Mouse (Mus musculus): ENCODE data around the gene Pik3cg.
"Not testable (repeated sequence)": the region's sequence is repeated elsewhere in the genome, so short reads cannot be mapped to it uniquely, and the experiment has no call there.

The Pik3cg gene

DNA sequence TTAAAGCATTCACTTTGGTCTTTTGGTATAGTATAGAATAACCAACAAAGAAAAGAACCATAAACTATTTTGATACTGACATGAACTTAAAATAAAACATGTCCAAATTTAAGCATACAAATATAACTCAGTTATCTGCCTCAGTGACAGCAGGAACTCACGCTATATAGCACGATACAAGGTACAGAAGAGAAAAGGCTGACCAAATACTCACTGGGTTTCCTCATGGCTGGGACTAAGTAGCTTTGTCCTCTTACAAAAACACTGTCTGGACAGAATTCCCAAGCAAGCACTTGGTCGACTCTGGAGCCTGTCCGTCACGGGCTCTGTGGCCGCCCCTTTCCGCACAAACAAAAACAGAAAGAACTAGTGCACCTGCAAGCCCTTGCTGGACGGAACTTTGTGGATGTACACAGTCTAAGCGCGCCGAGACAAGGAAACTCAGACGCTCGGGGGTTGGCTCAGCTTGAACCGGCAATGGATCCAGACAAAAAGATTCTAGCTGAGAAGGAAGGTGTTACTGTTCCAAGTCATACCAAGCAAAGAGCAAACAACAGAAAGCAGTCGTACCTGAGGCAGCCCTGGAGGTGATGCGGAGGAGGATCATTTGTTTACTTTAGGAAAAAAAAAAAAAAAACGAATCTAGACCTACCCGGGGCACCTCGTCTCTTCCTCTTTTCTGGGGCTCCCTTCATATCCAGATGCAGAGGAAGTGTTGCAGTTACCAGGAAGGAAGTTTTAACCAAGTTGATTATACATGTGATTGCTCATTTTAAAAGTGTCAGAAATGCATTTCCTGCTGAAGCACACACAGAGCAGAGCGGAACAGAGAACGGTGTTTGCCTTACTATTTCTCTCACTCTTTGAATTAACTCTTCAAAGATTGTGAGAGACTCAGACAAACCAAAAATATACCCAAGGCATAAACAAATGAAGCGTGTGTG, at the start of gene Pik3cg:
Gene Pik3cg, minus strand, starts transcription at position 712 of the 944 bp plus-strand sequence.
- DNase-seq (ENCODE audit: low read depth, low spot score): no peak

DNA sequence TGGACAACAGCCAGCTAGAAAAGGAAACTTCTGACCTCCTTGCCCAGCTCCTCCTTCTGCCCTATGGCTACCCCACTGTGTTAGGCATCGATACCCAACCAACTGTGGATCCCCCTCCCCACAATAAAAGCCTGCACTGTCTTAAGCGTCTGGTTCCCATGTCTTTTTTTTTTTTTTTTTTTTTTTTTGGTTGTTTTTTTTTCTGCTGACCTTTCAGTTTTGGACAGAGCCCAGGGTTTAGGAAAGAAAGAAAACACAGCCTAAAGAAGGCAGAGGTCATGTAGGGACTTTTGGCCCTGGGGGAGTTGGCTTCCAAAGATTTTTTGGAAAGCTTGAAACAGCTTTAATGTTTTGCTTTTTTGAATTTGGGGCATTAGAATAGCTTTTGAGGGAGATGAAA, 40.0 kb upstream of the Pik3cg start:
- DNase-seq (ENCODE audit: low read depth, low spot score): no peak

DNA sequence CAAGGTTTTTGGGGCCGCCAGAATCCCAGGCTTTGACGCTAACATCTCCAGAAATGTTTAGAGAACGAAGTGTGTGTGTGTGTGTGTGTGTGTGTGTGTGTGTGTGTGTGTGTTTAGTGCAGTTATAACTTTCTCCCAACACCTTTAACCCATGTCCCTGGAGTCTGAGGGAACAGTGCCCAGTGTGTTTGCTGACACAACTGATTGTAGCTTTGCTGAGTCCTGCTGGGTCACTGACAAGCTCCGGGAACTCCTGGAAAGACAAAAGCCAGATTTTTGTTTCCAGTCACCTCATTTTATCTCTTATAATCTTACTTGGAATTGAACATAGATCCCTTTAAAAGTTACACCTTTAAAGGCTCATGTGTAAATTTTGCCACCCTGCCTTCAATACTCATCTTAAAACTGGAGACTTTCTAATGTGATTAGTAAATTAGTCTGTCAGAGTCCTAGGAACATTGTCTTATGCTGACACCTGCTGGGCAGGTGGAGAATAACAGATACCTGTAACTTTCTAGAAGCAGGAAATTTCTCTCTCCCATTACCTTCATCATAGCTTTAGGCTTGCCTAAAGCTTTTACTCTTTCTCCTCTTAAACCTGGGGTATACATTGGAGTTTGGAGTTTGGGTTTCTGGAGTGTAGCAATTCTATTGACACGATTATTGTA, 37.2 kb upstream of the Pik3cg start:
- peak; percentile 23 for DNase-seq (ENCODE audit: low read depth, low spot score)

GRCm38 (mm10) chr12:32243586-32243985, 35.1 kb upstream of the Pik3cg start:
- DNase-seq (ENCODE audit: low read depth, low spot score): no peak

- not testable (repeated sequence) for DNase-seq (ENCODE audit: low read depth, low spot score)
Measured at GRCm38 (mm10) chr12:32239134-32239533, 30.7 kb upstream of the Pik3cg start.

DNA sequence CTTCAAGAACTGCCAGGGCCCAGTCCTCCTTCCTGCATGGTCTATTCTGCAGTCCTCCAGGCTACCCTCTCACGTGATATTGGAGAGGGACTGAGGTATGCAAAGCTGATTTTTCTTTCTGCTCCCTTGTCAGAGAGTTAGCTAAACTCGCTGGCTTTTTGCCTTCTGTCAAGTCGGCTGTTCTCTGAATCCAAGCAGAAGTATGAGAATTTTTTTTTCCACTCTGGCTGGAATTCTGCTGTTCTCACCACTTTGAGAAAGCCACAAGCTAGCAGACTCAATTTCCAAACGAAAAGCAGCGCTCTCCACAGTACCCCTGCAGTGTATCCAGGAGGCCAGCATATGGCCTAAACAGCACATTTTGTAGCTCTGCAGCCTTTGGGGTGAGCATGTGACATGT, 30.0 kb upstream of the Pik3cg start:
- no peak for DNase-seq (ENCODE audit: low read depth, low spot score)

GRCm38 (mm10) chr12:32237839-32238238, 29.4 kb upstream of the Pik3cg start:
- no peak for DNase-seq (ENCODE audit: low read depth, low spot score)

- DNase-seq (ENCODE audit: low read depth, low spot score): no peak
Measured at GRCm38 (mm10) chr12:32237139-32237538, 28.7 kb upstream of the Pik3cg start.

DNA sequence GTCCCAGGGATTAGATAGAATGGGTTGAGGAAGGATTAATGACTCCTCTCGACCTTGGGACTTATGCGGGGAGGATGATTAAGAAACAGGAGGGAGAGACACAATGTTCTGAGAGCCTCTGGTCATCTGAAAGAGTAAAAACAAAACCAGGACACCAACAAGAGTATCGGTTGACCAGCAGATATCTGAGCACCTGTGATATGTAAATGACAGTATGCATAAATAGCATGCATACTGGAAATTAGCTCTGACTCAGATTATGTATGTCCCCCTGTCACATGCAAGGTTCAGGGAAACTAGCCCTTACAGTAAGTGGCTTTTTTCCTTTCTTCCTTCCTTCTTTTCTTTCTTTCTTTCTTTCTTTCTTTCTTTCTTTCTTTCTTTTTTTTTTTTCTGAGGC, 28.0 kb upstream of the Pik3cg start:
- no peak for DNase-seq (ENCODE audit: low read depth, low spot score)

DNA sequence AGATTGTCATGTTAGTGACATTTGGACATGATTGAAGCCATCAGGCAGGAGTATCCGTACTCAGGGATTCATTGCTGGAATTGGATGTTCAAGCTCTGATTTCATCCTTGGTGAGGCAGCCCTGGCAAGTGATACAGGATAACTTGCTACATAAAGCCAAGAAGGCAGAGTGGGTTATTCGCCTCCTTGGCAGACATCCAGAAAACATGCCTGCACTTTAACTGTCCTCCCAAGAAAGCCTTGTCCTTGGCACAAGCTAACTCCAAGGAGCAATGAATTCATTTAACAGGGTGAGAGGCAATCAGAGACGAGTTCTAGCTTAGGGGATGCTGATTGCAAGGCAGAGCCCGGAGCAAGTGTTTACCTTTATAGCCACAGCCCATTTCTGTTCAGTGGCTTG, 25.4 kb upstream of the Pik3cg start:
- DNase-seq (ENCODE audit: low read depth, low spot score): no peak

- no peak for DNase-seq (ENCODE audit: low read depth, low spot score)
Measured at GRCm38 (mm10) chr12:32231398-32231797, 22.9 kb upstream of the Pik3cg start.

GRCm38 (mm10) chr12:32223629-32224028, 15.2 kb upstream of the Pik3cg start:
- DNase-seq (ENCODE audit: low read depth, low spot score): no peak

GRCm38 (mm10) chr12:32222758-32223385, 14.4 kb upstream of the Pik3cg start:
- DNase-seq (ENCODE audit: low read depth, low spot score): no peak

DNA sequence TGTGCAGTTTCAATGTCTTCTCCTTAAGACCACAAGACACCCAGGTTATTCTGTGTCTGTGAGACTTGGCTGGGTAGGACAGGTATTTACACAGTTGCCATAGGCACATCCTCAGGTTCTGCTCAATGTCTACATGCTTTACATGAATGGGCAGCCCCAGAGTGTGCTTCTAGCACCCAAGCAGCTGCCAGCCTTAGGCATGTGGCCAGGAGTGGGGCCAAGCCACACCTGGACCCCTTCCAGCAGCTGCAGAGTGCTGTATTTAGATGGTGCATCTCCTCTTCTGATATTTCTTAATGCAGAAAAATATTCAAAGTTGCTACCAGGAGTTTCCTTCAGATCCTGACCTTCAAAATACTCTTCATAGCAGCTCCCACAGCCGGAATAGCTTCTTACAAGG, 11.9 kb upstream of the Pik3cg start:
- DNase-seq (ENCODE audit: low read depth, low spot score): no peak

DNA sequence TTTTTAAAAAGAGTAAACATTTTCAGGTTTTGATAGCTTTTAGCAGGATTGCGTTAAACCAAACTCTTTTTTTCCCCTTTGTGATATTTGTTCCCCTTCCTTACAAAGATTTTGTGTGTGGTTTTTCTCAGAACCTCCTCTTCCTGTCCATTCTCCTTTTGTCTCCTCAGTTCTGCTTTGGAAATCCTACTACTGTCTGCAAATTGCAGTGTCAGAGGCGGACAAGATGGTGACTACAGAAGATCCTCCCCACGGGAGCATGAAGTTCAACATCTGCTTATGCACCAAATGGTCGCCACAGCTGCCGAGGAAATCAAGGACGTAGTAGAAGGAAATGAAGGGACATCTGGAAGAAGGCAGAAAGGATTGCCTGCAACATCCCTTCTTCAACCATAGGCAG, 6.7 kb upstream of the Pik3cg start:
- DNase-seq (ENCODE audit: low read depth, low spot score): no peak

DNA sequence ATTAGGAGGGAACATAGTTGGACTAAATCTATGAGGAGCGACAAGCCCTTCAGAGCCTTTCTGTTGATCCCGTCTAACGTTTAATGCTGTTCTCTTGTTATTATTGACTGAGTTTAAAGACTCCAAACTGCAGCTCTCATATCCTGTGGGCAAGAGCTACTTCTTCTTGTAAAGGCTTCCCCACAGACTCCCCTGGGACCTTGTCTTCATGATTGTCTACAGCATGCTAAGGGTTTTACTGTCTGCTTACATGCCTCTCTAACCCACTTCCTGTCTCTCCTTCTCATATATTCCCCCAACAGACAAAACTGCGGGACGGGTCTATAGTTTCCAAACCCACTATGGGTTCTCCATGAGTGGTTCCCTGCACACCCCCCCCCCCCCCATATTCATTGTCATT, 4.2 kb upstream of the Pik3cg start:
- DNase-seq (ENCODE audit: low read depth, low spot score): no peak

DNA sequence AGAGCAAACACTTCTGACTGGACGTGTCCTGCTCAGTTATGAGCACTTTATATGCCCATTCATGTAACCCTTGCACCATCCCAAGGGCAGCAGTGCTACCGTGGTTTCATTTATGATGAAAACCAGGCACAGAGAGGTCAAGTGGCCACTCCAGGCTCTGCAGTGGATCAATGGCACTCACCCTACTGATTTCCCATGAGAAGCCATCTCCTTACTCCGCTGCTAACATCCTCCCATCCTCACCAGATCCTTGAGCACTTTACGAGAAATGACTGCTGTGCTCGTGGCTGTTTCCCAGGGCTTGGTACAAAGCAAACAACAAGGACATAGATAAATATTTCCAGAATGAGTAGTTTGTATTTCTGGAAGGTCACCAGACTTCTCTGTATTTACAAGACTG, 3.7 kb upstream of the Pik3cg start:
- no peak for DNase-seq (ENCODE audit: low read depth, low spot score)

- DNase-seq (ENCODE audit: low read depth, low spot score): no peak
Measured at GRCm38 (mm10) chr12:32211257-32211656, 2.8 kb upstream of the Pik3cg start.

DNA sequence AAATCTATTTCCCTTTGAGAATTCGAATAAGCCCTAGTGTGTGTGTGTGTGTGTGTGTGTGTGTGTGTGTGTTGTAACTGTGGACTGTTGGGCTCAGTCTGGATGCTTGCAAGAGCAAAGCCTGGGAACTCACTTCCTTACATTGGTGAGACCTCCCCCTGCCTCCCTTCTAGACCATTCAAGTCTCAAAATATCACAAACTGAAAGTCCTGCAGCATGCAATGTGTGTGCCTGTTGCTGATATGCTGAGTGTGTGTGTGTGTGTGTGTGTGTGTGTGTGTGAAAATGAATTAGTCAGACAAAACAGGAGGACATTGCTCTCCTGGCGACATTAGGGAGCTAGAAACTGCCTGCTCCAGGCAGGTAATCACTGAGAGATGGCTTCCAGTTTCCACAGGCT, 492 bp upstream of the Pik3cg start:
- no peak for DNase-seq (ENCODE audit: low read depth, low spot score)

GRCm38 (mm10) chr12:32207141-32207540, 1.3 kb downstream of the Pik3cg start:
- no peak for DNase-seq (ENCODE audit: low read depth, low spot score)

GRCm38 (mm10) chr12:32203695-32204094, 4.8 kb downstream of the Pik3cg start:
- DNase-seq (ENCODE audit: low read depth, low spot score): no peak

GRCm38 (mm10) chr12:32202583-32202982, 5.9 kb downstream of the Pik3cg start:
- DNase-seq (ENCODE audit: low read depth, low spot score): no peak
